Mouse (Mus musculus): ENCODE data around the gene Upf2.

DNA sequence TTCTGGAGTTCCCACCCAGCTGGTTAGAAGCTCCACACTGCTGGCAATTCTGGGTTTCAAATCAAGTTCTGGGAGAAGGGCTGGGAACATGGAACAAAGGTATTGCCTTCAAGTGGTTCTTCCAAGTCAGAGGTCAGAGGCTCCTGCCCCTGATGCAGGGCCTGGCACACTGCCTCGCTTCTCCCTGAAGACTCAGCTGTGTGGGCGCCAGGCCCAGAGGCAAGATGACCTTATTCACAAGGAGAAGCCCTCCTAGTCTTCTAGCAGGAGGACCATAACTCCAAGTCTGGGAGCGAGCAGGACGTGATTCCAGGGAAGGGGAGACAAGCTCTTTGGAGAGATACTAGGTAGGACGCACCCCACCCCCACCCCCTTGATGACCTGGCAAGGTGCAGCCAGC is 135.9 kb downstream of the Upf2 start:
- TF ChIP-seq CTCF (IDR thresholded peaks at IDR 0.05; ENCODE audit: extremely low read depth, insufficient read length, insufficient replicate concordance, low read depth, low read length): no peak
- TF ChIP-seq POLR2A (IDR thresholded peaks at IDR 0.05; ENCODE audit: low read depth, low read length): no peak

All from small intestine, adult 2 months (tissue).